Mouse (Mus musculus) neural tube, embryonic 13.5 days (tissue): Measurements from ENCODE around the gene Olfr862. TPM values are rescaled to one million over a fixed set of nuclear protein-coding genes. Genes with fewer than 3 reads are reported as not detected.

Source experiments
- ATAC-seq: fragments of 200-750 bp; cut with Nextera tagmentation; 2 replicates; pipeline ENCODE4 v1.8.0; 2017; ENCODE audit warnings: low read depth, mild to moderate bottlenecking, moderate TSS enrichment, moderate library complexity
- H3K27ac ChIP-seq: fragments of 300-500 bp; sonication (generic); replicated peaks from 2 replicates; pipeline ENCODE4 v1.5.1; 2015; ENCODE audit warnings: moderate library complexity, mild to moderate bottlenecking, inconsistent platforms
- H3K27me3 ChIP-seq: fragments of 300-500 bp; sonication (generic); 2 replicates; pipeline ENCODE4 v1.6.1; 2015; ENCODE audit warnings: mild to moderate bottlenecking, inconsistent platforms
- H3K36me3 ChIP-seq: fragments of 300-500 bp; sonication (generic); 2 replicates; pipeline ENCODE4 v1.6.1; 2015; ENCODE audit warnings: mild to moderate bottlenecking, inconsistent platforms
- H3K4me1 ChIP-seq: fragments of 300-500 bp; sonication (generic); replicated peaks from 2 replicates; pipeline ENCODE4 v1.6.1; 2015; ENCODE audit warnings: inconsistent platforms
- H3K4me2 ChIP-seq: fragments of 300-500 bp; sonication (generic); 2 replicates; pipeline ENCODE4 v1.6.1; 2015; ENCODE audit warnings: inconsistent platforms, mild to moderate bottlenecking, moderate library complexity
- H3K4me3 ChIP-seq: fragments of 300-500 bp; sonication (generic); 2 replicates; pipeline ENCODE4 v1.5.1; 2015; ENCODE audit warnings: mild to moderate bottlenecking, inconsistent platforms
- H3K9ac ChIP-seq: fragments of 300-500 bp; sonication (generic); 2 replicates; pipeline ENCODE4 v1.6.1; 2015; ENCODE audit warnings: moderate library complexity, mild to moderate bottlenecking, inconsistent platforms
- H3K9me3 ChIP-seq: fragments of 300-500 bp; sonication (generic); 2 replicates; pipeline ENCODE4 v1.6.1; 2016; ENCODE audit warnings: inconsistent platforms
- whole genome bisulfite sequencing: fragments of 180-500 bp; shearing (Covaris S2); methylation state at CpG from one replicate; pipeline ENCODE4 v1.1.7; 2015; 5-methylcytosine and 5-hydroxymethylcytosine counted together
- polyA plus RNA-seq: library from polyadenylated mRNA; unstranded; fragments of >200 nt; fragmentation: Nextera tagmentation; extraction: Ambion mirVana; gene quantifications from 2 replicates; pipeline ENCODE4 v1.2.1, GENCODE M21; 2015

Gene Olfr862
- polyA plus RNA-seq: not detected in 2 replicates

GRCm38 (mm10) chr9:19887904-19888303 lies at the start of gene Olfr862:
TSS of gene Olfr862 (minus strand) at chr9:19888004.
- no peak within 1 kb of the TSS for H3K27ac ChIP-seq
- H3K9me3 ChIP-seq: 0 out of 2 replicates have a peak, but pooled peaks cover 5% of the 10 kb centered on the region
- no peak within 1 kb of the TSS for H3K9ac ChIP-seq
- no peaks in the 10 kb centered on the region for H3K36me3 ChIP-seq
- ATAC-seq: no peak
- H3K4me3 ChIP-seq: no peak within 1 kb of the TSS
- H3K27me3 ChIP-seq: no peaks in the 10 kb centered on the region
- H3K4me1 ChIP-seq: no peaks in the 10 kb centered on the region
- H3K4me2 ChIP-seq: no peak within 1 kb of the TSS

DNA sequence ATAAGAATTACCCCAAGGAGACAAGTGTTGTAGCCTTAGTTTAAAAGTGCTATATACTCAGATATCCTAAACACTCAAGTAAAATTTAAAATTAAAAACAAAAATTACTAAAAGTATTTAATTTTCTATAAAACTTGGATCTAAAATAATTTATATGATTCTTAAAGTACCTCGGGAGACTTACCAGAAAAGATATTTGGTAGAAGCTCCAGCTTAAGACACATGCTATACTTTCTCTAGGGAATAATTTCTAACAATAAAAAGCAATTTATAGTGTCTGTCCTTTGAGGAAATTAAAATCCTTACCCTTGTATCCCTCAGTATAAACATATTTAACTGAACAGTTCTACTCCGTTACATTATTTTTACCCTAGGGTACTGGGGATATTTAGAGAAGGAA lies 28.8 kb upstream of the Olfr862 start, which contains the start of gene Olfr77:
TSS of gene Olfr77 (plus strand) at position 301 of the 400 bp plus-strand sequence.
- Histone ChIP-seq H3K36me3 (no peaks in the 10 kb centered on the region), H3K9me3 (peaks cover 7% of the 10 kb centered on the region), H3K4me1 (no peaks in the 10 kb centered on the region), H3K4me3 (no peak within 1 kb of the TSS), H3K4me2 (no peak within 1 kb of the TSS), H3K9ac (no peak within 1 kb of the TSS), H3K27ac (no peak within 1 kb of the TSS), H3K27me3 (no peaks in the 10 kb centered on the region)
- WGBS: 90% methylated on average over 2 of the region's 2 CpGs
- ATAC-seq: no peak

DNA sequence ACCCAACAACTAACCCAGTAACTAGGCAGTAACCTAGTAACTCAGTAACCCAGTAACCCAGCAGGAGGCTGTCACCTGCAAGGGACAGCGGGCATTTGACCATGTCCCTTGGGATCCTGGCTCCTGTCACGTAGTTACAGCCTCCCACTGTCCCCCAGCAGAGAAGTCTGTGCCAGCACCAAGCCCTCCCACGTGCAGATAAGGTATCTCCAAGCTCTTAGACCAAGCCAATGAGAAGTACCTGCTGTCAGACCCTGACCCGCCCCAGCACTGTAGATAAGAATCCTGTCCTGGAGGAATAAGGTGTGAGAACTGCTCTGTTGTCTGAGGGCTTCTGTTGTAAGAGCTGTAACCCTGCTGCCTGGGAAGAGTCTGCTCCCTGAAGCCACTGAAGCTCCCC lies 23.4 kb upstream of the Olfr862 start:
- no peak for ATAC-seq
- no peak overlapping the region for H3K4me3 ChIP-seq
- WGBS: 63% methylated on average over 4 of the region's 4 CpGs

GRCm38 (mm10) chr9:19849647-19850046 lies 38.2 kb downstream of the Olfr862 start, which contains the start of gene Olfr860:
TSS of gene Olfr860 (minus strand) at chr9:19849747.
- Histone ChIP-seq H3K9me3 (0 out of 2 replicates have a peak, but pooled peaks cover 8% of the 10 kb centered on the region), H3K9ac (no peak within 1 kb of the TSS), H3K27me3 (no peaks in the 10 kb centered on the region), H3K4me1 (no peaks in the 10 kb centered on the region), H3K27ac (no peak within 1 kb of the TSS), H3K36me3 (no peaks in the 10 kb centered on the region), H3K4me2 (no peak within 1 kb of the TSS), H3K4me3 (no peak within 1 kb of the TSS)
- no peak for ATAC-seq
- whole genome bisulfite sequencing: 70% methylated on average over 1 of the region's 1 CpGs

More for the DNA sequence above, 23.4 kb upstream of the Olfr862 start:
- Histone ChIP-seq H3K4me1 (no peaks in the 10 kb centered on the region), H3K27me3 (no peaks in the 10 kb centered on the region), H3K9ac (no peak overlapping the region), H3K36me3 (no peaks in the 10 kb centered on the region), H3K27ac (no peak overlapping the region), H3K9me3 (peaks cover 18% of the 10 kb centered on the region), H3K4me2 (no peak overlapping the region)

Other genes with a start within 250 kb of the Olfr862 start
- not detected in 2 replicates for gene Olfr857, start 178.6 kb downstream of the Olfr862 start, polyA plus RNA-seq
- gene Olfr58, start 107.7 kb downstream of the Olfr862 start, polyA plus RNA-seq: not detected in 2 replicates
- gene Olfr859, start 83.1 kb downstream of the Olfr862 start, polyA plus RNA-seq: not detected in 2 replicates
- not detected in 2 replicates for gene Olfr860, start 38.3 kb downstream of the Olfr862 start, polyA plus RNA-seq
- gene Olfr77, start 28.9 kb upstream of the Olfr862 start, polyA plus RNA-seq: 0.12 and 0.14 TPM in 2 replicates
- gene Olfr866, start 140.0 kb upstream of the Olfr862 start, polyA plus RNA-seq: not detected in 2 replicates
- gene Olfr867, start 169.6 kb upstream of the Olfr862 start, polyA plus RNA-seq: not detected in 2 replicates
- not detected in 2 replicates for gene Olfr868, start 210.6 kb upstream of the Olfr862 start, polyA plus RNA-seq
- not detected in 2 replicates for gene Olfr869, start 241.0 kb upstream of the Olfr862 start, polyA plus RNA-seq